Mouse (Mus musculus): ENCODE results near the gene Rpl10-ps3. TPM values are rescaled to one million over a fixed set of nuclear protein-coding genes. Genes with fewer than 3 reads are reported as not detected.
A peak's percentile ranks its signal among the peaks of the same experiment; 100 is the strongest.

Rpl10-ps3 gene
- total RNA-seq, 2 experiments from 2014 or later: 354 to 1,620 TPM

DNA sequence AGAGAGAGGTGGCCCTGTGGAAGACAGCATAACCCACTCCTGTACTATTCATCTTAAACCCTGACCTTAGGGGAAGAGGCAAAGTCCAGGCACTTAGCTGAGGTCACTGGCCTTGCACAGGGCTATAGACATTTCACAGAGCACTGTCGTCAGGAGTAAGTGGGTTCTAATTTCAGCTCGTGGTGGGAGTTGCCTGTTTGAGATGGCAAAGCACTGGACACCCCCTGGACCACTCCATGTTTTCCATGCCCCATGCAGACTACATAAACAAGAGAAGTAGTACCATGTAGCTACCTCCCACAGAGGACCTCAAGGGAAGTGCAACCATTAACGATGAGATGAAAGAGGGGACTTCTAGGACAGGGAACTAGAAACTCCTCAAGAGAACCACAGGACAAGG lies 29.1 kb downstream of the Rpl10-ps3 start:
- ATAC-seq (replicated peaks; ENCODE audit: poor library complexity): no peak

- no peak for ATAC-seq (replicated peaks; ENCODE audit: poor library complexity)
Observed at GRCm38 (mm10) chr9:50311036-50311545, 33.7 kb downstream of the Rpl10-ps3 start.

DNA sequence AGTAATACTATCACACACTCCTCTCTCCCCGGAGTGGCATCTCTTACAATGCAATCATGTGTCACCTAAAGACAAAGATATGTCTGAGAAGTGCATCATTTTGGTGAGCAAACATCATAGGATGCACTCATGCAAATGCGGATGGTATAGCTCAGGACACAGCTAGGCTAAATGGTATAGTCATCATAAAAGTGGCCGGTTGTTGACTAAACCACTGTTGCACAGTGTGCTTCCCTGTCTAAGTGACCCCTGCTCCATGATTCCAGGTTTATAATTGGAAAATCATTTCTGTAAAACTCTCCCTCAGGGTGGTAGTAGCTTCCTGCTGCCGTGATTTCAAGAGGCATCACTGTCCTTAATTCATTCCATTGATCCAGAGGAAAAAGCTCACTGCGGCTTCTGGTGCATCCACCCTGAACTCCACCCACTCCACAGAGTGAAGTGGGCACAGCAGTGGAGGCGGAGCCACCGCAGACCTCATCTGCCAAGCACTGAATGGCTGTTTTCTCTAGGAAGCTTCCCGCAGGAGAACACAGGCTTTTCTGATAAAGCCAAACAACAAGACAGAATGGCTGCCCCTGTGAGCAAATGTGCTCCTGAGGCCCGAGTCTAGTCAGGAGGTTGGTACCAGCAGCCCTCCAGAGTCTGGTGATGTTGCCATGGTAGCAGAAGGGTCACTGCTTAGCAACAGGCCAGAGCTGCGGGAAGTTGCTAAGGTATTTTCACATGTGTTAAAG lies 38.9 kb downstream of the Rpl10-ps3 start:
- no peak for ATAC-seq (replicated peaks; ENCODE audit: poor library complexity)

DNA sequence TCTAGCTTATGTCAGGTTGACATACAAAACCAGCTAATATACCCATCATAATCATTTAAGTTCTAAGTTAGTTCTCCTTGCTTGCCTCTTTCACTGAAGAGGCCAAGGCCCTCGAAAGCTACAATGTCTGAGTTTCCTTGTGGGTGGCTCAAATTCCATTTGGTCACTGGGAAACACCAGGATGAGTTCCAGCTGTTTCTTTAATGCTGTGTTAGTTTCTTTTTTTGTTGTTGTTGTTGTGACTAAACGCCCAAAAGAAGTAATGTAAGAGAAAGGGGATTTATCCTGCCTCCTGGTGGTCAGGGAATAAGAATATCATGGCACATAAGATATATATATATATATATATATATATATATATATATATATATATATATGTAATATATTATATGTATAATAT lies 39.7 kb downstream of the Rpl10-ps3 start:
- no peak for ATAC-seq (replicated peaks; ENCODE audit: poor library complexity)

DNA sequence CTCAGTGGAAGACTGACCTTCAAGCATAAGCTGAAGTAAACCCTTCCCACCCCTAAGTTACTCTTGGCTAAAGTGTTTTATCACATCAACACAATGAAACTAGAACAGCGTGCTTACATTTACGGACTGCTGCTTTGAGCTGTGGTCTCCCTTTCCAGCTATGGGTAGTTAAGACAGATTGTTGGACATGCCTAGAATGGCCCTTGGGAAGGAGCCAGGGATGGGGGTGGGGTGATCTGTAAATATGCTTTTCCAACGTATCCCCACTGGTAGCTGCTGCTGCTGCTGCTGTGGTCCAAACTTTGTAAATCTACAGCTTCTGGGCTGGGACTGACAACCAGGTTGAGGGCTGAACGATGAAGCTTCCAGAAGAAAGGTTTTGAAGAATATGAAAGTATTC lies 40.8 kb downstream of the Rpl10-ps3 start:
- no peak for ATAC-seq (replicated peaks; ENCODE audit: poor library complexity)

- no peak for ATAC-seq (replicated peaks; ENCODE audit: poor library complexity)
Observed at GRCm38 (mm10) chr9:50301722-50302121, 43.0 kb downstream of the Rpl10-ps3 start.

DNA sequence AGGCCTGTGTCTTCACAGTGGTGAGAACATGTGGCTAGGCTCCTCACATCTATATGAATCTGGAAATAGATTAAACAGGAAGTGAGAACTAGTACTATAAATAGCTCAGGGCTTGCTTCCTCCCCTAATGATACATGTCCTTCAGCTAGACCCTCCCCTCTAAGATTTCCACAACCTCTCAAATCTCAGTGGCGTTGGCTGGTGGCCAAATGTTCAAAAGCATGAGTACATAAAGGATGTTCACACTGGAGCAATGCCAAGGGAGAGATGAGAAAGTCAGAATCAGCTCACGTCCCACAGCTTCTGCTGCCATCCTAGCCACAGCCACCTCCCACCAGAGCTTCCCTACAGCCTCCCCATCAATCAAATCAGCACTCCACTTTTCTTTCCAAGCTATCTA lies 46.4 kb downstream of the Rpl10-ps3 start:
- ATAC-seq (replicated peaks; ENCODE audit: poor library complexity): peak; percentile 57

Other genes starting within 250 kb of the Rpl10-ps3 start
- 0.35 TPM in 1 of 2 replicates, not detected in the other for gene Plet1, start 149.6 kb upstream of the Rpl10-ps3 start, total RNA-seq (2015)
- gene Plet1, start 149.6 kb upstream of the Rpl10-ps3 start, total RNA-seq (2017): 0.51 and 0.54 TPM in 2 replicates
- gene Pts, start 183.8 kb upstream of the Rpl10-ps3 start, total RNA-seq (2015): 107 and 121 TPM in 2 replicates
- 54.6 and 63.6 TPM in 2 replicates for gene Pts, start 183.8 kb upstream of the Rpl10-ps3 start, total RNA-seq (2017)
- 2.9 and 5.0 TPM in 2 replicates for gene Il18, start 209.9 kb upstream of the Rpl10-ps3 start, total RNA-seq (2015)
- 0.37 and 1.5 TPM in 2 replicates for gene Il18, start 209.9 kb upstream of the Rpl10-ps3 start, total RNA-seq (2017)
- 0.35 and 1.2 TPM in 2 replicates for gene Bco2, start 210.2 kb upstream of the Rpl10-ps3 start, total RNA-seq (2015)
- 0.21 and 0.61 TPM in 2 replicates for gene Bco2, start 210.2 kb upstream of the Rpl10-ps3 start, total RNA-seq (2017)
- not detected in 2 replicates for gene Tex12, start 216.4 kb upstream of the Rpl10-ps3 start, total RNA-seq (2015)
- gene Tex12, start 216.4 kb upstream of the Rpl10-ps3 start, total RNA-seq (2017): not detected in 2 replicates